Mouse (Mus musculus) heart, postnatal 0 days (tissue): Measurements from ENCODE around the gene Shbg.

Source experiments
- CTCF ChIP-seq: IDR thresholded peaks from 2 replicates; pipeline ENCODE4 v1.5.1; 2016; ENCODE audit warnings: antibody characterized with exemption, control low read depth, low read depth
- EP300 ChIP-seq: IDR thresholded peaks from 2 replicates; pipeline ENCODE4 v1.6.1; 2016; ENCODE audit warnings: antibody characterized with exemption, low read depth

GRCm38 (mm10) chr11:69662967-69663671, 45.4 kb upstream of the Shbg start:
- no peak for TF ChIP-seq CTCF
- no peak; the same call in 1 of the 2 replicates for TF ChIP-seq EP300
